Mouse (Mus musculus) forebrain, embryonic 11.5 days (tissue): ENCODE data around the gene Fam171a1. TPM values are rescaled to one million over a fixed set of nuclear protein-coding genes. Genes with fewer than 3 reads are reported as not detected.
"Not testable (repeated sequence)": the region's sequence is repeated elsewhere in the genome, so short reads cannot be mapped to it uniquely, and the experiment has no call there.

Source experiments
- ATAC-seq: fragments of 200-750 bp; cut with Nextera tagmentation; replicated peaks from 2 replicates; pipeline ENCODE4 v1.8.0; 2017; ENCODE audit warnings: moderate TSS enrichment; ENCODE audit not compliant: low FRiP score
- DNase-seq: peaks from one replicate; pipeline ENCODE4 v3.0.0-alpha.2; 2017; ENCODE audit warnings: low spot score
- H3K27ac ChIP-seq: fragments of 300-500 bp; sonication (generic); 2 replicates; pipeline ENCODE4 v1.5.1; 2014; ENCODE audit warnings: low read depth, low read length
- H3K27me3 ChIP-seq: fragments of 300-500 bp; sonication (generic); 2 replicates; pipeline ENCODE4 v1.6.1; 2014; ENCODE audit warnings: mild to moderate bottlenecking, low read length, mixed read lengths; ENCODE audit not compliant: control insufficient read depth, insufficient read depth
- H3K36me3 ChIP-seq: fragments of 300-500 bp; sonication (generic); 2 replicates; pipeline ENCODE4 v1.6.1; 2014; ENCODE audit warnings: mild to moderate bottlenecking, low read length, moderate library complexity, mixed read lengths; ENCODE audit not compliant: control insufficient read depth, insufficient read depth
- H3K4me1 ChIP-seq: fragments of 300-500 bp; sonication (generic); replicated peaks from 2 replicates; pipeline ENCODE4 v1.6.1; 2014; ENCODE audit warnings: low read length, mixed read lengths; ENCODE audit not compliant: control insufficient read depth, insufficient read depth
- H3K4me2 ChIP-seq: fragments of 300-500 bp; sonication (generic); 2 replicates; pipeline ENCODE4 v1.6.1; 2014; ENCODE audit warnings: low read depth, mild to moderate bottlenecking, low read length, moderate library complexity, mixed read lengths; ENCODE audit not compliant: severe bottlenecking
- H3K4me3 ChIP-seq: fragments of 300-500 bp; sonication (generic); 2 replicates; pipeline ENCODE4 v1.5.1; 2014; ENCODE audit warnings: low read depth, low read length
- H3K9ac ChIP-seq: fragments of 300-500 bp; sonication (generic); 2 replicates; pipeline ENCODE4 v1.6.1; 2014; ENCODE audit warnings: low read length
- H3K9me3 ChIP-seq: fragments of 300-500 bp; sonication (generic); 2 replicates; pipeline ENCODE4 v1.6.1; 2016; ENCODE audit warnings: low read length, mixed read lengths; ENCODE audit not compliant: control insufficient read depth
- WGBS: fragments of 180-500 bp; shearing (Covaris S2); extraction: QIAGEN DNeasy Blood & Tissue Kit; methylation state at CpG from one replicate; pipeline ENCODE4 v1.1.7; 2014; 5-methylcytosine and 5-hydroxymethylcytosine counted together
- polyA plus RNA-seq: library from polyadenylated mRNA; unstranded; fragments of >200 nt; fragmentation: Nextera tagmentation; extraction: Ambion mirVana; gene quantifications from 2 replicates; pipeline ENCODE4 v1.2.1, GENCODE M21; 2014

Gene Fam171a1
- polyA plus RNA-seq: 34.7 and 35.9 TPM in 2 replicates

DNA sequence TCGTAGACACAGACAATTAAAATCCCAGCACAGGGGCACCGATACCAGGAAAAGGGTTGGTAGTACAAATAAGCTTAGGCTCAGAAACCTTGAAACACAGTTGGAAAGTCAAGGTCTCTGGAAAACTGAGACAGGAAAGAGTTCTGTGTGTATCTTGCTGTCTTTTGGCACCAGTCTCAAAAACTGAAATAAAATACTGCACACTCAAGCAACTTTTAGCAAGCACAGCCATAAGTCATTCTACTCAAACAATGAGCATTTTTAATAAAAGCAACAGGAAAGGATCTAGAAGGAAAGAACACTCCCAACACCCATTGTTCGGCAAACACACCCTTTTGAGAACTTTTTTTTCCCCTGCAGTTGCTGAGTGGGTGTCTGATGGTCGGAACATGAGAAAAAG lies at the start of gene Fam171a1:
Gene Fam171a1 (plus strand): TSS at position 359 of the 400 bp plus-strand sequence.
- Histone ChIP-seq H3K27ac (no peak within 1 kb of the TSS), H3K27me3 (no peaks in the 10 kb centered on the region), H3K36me3 (no peaks in the 10 kb centered on the region), H3K4me1 (no peaks in the 10 kb centered on the region), H3K4me2 (no peak within 1 kb of the TSS), H3K4me3 (no peak within 1 kb of the TSS), H3K9me3 (no peaks in the 10 kb centered on the region), H3K9ac (no peak within 1 kb of the TSS)
- DNase-seq: no peak
- ATAC-seq: no peak
- WGBS: 87% methylated on average over 4 of the region's 4 CpGs

DNA sequence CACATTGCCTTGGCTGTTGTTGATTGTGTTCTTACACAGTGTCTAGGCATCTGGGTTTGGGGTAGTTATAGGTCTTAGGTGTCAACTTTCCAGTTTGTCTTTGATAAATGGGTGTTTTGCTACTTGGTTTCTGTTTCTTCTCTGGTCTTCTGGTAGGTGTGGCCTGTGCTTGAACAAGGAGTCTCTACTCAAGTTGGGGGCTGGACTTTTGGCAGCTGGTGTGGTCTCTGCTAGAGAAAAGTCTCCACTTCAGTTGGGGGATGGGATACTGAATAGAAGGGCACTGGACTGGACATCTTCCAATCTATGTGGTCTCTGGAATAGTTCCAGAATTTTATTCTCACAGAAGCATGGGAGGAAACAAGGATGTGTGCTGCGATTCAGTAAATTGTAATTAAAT lies 44.9 kb upstream of the Fam171a1 start:
- Histone ChIP-seq H3K27me3 (no peaks in the 10 kb centered on the region), H3K4me2 (no peak overlapping the region), H3K4me3 (no peak overlapping the region), H3K9me3 (no peaks in the 10 kb centered on the region; the same call in none of the 2 replicates), H3K27ac (no peak overlapping the region), H3K9ac (no peak overlapping the region), H3K36me3 (no peaks in the 10 kb centered on the region), H3K4me1 (no peaks in the 10 kb centered on the region)
- 93% methylated on average over 1 of the region's 1 CpGs for WGBS
- ATAC-seq (no peak), DNase-seq (no peak)

DNA sequence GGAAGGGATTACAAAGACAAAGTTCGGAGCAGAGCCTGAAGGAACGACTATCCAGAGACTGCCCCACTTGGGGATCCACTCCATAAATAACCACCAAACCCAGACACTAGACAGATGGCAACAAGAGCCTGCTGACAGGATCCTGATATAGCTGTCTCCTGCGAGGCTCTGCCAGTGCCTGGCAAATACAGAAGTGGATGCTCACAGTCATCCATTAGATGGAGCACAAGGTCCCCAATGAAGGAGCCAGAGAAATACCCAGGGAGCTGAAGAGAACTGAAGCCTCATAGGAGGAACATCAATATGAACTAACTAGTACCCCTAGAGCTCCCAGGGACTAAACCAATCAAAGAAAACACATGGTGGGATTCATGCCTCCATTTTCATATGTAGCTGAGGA lies 25.7 kb upstream of the Fam171a1 start:
- WGBS: 84% methylated on average over 3 of the region's 3 CpGs
- H3K9ac ChIP-seq, ATAC-seq, H3K27ac ChIP-seq, H3K4me2 ChIP-seq, H3K36me3 ChIP-seq, H3K4me1 ChIP-seq, H3K4me3 ChIP-seq, DNase-seq, H3K27me3 ChIP-seq, H3K9me3 ChIP-seq: not testable (repeated sequence)

DNA sequence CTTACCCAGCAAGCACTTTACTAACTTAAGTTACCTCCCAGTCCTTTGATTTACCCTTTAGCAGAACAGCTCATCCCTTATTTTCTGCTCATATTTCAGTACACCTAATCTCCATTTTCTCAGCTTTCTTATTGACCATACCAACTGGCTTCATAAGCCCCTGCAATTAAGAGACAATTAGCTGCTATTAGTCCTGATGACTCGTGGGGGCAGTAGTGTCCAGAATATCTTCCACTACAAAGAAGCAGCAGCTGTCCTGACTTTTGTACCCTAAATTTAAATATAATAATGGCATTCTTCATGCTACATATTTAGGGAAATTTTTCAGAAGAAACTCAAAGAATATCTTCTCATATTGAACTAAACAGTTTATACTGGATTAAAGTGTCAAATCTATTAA lies 24.8 kb upstream of the Fam171a1 start:
- H3K36me3 ChIP-seq: no peaks in the 10 kb centered on the region
- H3K4me1 ChIP-seq: no peaks in the 10 kb centered on the region
- H3K4me3 ChIP-seq: no peak overlapping the region
- H3K27ac ChIP-seq: no peak overlapping the region
- H3K4me2 ChIP-seq: no peak overlapping the region
- no peak overlapping the region for H3K9ac ChIP-seq
- no peak for ATAC-seq
- no peaks in the 10 kb centered on the region for H3K27me3 ChIP-seq
- no peak for DNase-seq
- H3K9me3 ChIP-seq: no peaks in the 10 kb centered on the region
- WGBS: 11% methylated on average over 1 of the region's 1 CpGs

DNA sequence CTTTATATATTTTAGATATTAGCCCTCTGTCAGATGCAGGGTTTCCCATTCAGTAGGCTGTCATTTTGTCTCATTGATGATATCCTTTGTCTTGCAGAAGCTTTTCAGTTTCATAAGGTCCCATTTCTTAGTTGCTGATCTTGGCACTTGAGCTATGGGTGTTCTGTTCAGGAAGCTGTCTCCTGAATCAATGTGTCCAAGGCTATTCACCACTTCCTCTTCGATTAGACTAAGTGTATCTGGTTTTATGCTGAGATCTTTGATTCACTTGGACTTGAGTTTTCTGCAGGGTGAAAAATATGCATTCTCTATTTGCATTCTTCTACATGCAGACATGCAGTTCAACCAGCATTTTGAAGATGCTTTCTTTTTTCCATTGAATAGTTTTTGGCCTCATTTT lies 17.9 kb upstream of the Fam171a1 start:
- H3K27ac ChIP-seq: no peak overlapping the region
- H3K9me3 ChIP-seq: no peaks in the 10 kb centered on the region
- H3K9ac ChIP-seq: no peak overlapping the region
- no peaks in the 10 kb centered on the region for H3K4me1 ChIP-seq
- ATAC-seq (no peak), DNase-seq (no peak)
- no peak overlapping the region for H3K4me3 ChIP-seq
- 69% methylated on average over 1 of the region's 1 CpGs for WGBS
- H3K4me2 ChIP-seq: no peak overlapping the region
- H3K36me3 ChIP-seq: no peaks in the 10 kb centered on the region
- H3K27me3 ChIP-seq: no peaks in the 10 kb centered on the region

DNA sequence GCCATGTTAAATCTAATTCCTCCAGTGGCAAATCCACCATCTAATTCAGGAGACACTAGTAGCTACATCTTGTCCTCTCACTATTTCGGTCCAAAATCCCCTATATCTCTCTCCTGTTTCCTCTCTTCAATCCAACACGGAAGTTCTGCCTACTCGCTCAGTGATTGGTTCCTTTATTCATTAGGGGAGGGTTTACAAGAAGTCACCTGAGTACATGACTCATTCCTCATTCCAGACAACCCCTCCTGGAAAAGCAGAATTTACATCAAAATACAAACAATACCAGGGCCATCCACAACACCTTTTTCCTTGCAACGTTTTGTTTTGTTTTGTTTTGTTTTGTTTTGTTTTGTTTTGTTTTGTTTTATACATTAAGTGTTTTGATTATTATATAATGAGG lies 14.1 kb upstream of the Fam171a1 start:
- DNase-seq: no peak
- no peaks in the 10 kb centered on the region for H3K9me3 ChIP-seq
- no peak overlapping the region for H3K4me3 ChIP-seq
- no peaks in the 10 kb centered on the region for H3K4me1 ChIP-seq
- no peak overlapping the region for H3K27ac ChIP-seq
- no peaks in the 10 kb centered on the region for H3K27me3 ChIP-seq
- H3K4me2 ChIP-seq: no peak overlapping the region
- ATAC-seq: no peak
- WGBS: 78% methylated on average over 4 of the region's 4 CpGs
- H3K9ac ChIP-seq: no peak overlapping the region
- H3K36me3 ChIP-seq: no peaks in the 10 kb centered on the region

DNA sequence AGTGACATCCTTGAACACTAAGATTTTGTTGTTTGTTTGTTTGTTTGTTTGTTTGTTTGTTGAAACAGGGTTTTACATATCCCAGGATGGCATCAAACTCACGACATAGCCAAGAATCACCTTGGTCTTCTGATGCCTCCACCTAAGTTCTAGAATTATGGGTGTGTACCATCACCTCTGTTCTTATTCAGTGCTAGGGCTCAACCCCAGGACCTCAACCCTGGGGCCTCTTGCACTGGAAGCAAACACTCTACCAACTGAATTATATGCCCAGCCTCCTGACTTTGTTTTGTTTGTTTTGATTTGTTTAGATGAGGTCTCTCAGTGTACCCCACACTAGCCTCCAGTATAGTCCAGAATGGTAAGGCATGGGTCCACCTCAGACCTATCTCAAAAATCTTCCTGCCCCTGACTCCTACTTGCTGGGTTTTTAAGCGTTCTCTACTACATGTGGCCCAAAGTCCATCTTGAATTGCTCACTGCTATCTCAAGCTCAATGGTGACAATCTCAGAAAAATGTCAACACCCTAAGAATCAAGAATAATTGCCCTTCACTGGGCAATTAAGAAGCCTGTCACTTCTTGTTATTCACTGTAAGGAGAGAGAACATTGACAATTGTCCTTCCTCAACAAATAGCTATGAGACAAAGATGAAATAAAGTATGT lies 12.6 kb upstream of the Fam171a1 start:
- H3K36me3 ChIP-seq: no peaks in the 10 kb centered on the region
- H3K27ac ChIP-seq: no peak overlapping the region
- ATAC-seq (no peak), DNase-seq (no peak)
- H3K4me2 ChIP-seq: no peak overlapping the region
- H3K9ac ChIP-seq: no peak overlapping the region
- no peaks in the 10 kb centered on the region for H3K27me3 ChIP-seq
- 77% methylated on average over 2 of the region's 2 CpGs for WGBS
- H3K9me3 ChIP-seq: no peaks in the 10 kb centered on the region
- no peak overlapping the region for H3K4me3 ChIP-seq
- H3K4me1 ChIP-seq: no peaks in the 10 kb centered on the region

DNA sequence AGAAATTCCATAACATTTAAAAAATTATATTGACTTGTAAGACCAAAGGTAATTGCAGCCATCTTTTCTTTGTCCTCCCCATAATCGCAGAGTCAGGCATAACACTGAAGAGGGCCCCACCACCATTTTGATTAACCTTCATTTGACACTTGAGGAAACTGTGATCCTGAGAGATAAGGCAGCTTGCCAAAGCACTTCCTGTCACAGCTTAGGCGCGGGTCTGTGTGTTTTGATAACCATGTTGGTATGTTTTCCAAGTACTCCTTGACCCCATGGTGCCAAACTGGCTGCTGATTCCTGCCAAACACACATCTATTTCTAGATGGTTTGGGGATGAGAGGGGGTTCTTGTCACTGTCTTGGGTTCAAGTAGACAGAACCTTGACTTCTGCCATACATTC lies 11.7 kb upstream of the Fam171a1 start:
- no peak overlapping the region for H3K27ac ChIP-seq
- no peak overlapping the region for H3K9ac ChIP-seq
- H3K4me1 ChIP-seq: no peaks in the 10 kb centered on the region
- H3K4me2 ChIP-seq: no peak overlapping the region
- DNase-seq (no peak), ATAC-seq (no peak)
- WGBS: 83% methylated on average over 3 of the region's 3 CpGs
- no peaks in the 10 kb centered on the region for H3K36me3 ChIP-seq
- no peak overlapping the region for H3K4me3 ChIP-seq
- no peaks in the 10 kb centered on the region for H3K9me3 ChIP-seq
- no peaks in the 10 kb centered on the region for H3K27me3 ChIP-seq

DNA sequence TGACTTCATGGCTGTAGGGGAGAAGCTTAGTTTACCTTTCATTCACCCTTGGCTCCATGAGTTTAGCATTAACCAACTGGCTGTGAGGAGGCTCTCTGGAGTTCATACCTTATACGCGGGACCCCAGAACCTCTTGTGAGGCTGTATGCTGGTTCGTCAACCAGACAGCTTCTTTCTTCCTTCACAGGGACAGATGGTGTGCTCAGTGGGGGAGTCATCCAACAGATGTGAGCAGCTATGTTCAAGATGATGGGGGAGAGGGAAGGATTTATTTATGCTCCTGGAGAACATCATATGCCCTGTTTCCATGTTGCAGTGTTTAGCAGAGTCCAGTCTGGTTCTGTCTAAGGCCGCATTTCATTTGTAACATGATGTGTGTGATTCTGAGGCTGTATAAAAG lies 6.6 kb upstream of the Fam171a1 start:
- no peaks in the 10 kb centered on the region for H3K9me3 ChIP-seq
- no peak overlapping the region for H3K9ac ChIP-seq
- no peak overlapping the region for H3K27ac ChIP-seq
- DNase-seq (no peak), ATAC-seq (no peak)
- no peak overlapping the region for H3K4me3 ChIP-seq
- WGBS: 91% methylated on average over 4 of the region's 4 CpGs
- no peaks in the 10 kb centered on the region for H3K36me3 ChIP-seq
- no peak overlapping the region for H3K4me2 ChIP-seq
- H3K4me1 ChIP-seq: no peaks in the 10 kb centered on the region
- no peaks in the 10 kb centered on the region for H3K27me3 ChIP-seq
